Mouse (Mus musculus) kidney, embryonic 16.5 days (tissue): ENCODE data around the gene Trpm1. TPM values are rescaled to one million over a fixed set of nuclear protein-coding genes. Genes with fewer than 3 reads are reported as not detected.

Experiments
- ATAC-seq: fragments of 200-750 bp; cut with Nextera tagmentation; 2 replicates; pipeline ENCODE4 v1.8.0; 2017; ENCODE audit warnings: moderate TSS enrichment; ENCODE audit not compliant: low FRiP score, low TSS enrichment
- H3K27ac ChIP-seq: fragments of 300-500 bp; sonication (generic); 2 replicates; pipeline ENCODE4 v1.5.1; 2014; ENCODE audit warnings: low read length
- H3K27me3 ChIP-seq: fragments of 300-500 bp; sonication (generic); 2 replicates; pipeline ENCODE4 v1.6.1; 2014; ENCODE audit warnings: low read length, control low read depth, mixed read lengths; ENCODE audit not compliant: insufficient read depth
- H3K36me3 ChIP-seq: fragments of 300-500 bp; sonication (generic); 2 replicates; pipeline ENCODE4 v1.6.1; 2014; ENCODE audit warnings: low read length, control low read depth, mixed read lengths; ENCODE audit not compliant: insufficient read depth
- H3K4me1 ChIP-seq: fragments of 300-500 bp; sonication (generic); 2 replicates; pipeline ENCODE4 v1.6.1; 2014; ENCODE audit warnings: low read length, control low read depth, mixed read lengths; ENCODE audit not compliant: insufficient read depth
- H3K4me2 ChIP-seq: fragments of 300-500 bp; sonication (generic); replicated peaks from 2 replicates; pipeline ENCODE4 v1.6.1; 2014; ENCODE audit warnings: low read depth, low read length
- H3K4me3 ChIP-seq: fragments of 300-500 bp; sonication (generic); 2 replicates; pipeline ENCODE4 v1.5.1; 2014; ENCODE audit warnings: mild to moderate bottlenecking, low read length
- H3K9ac ChIP-seq: fragments of 300-500 bp; sonication (generic); replicated peaks from 2 replicates; pipeline ENCODE4 v1.6.1; 2014; ENCODE audit warnings: low read length
- H3K9me3 ChIP-seq: fragments of 300-500 bp; sonication (generic); 2 replicates; pipeline ENCODE4 v1.6.1; 2016; ENCODE audit warnings: low read length, control low read depth
- WGBS: fragments of 180-500 bp; shearing (Covaris S2); extraction: QIAGEN DNeasy Blood & Tissue Kit; methylation state at CpG from one replicate; pipeline ENCODE4 v1.1.7; 2014; 5-methylcytosine and 5-hydroxymethylcytosine counted together
- microRNA counts: library from miRNA; unstranded; fragments of <30 nt; microRNA quantifications from one replicate; lab custom pipeline; 2016
- microRNA-seq: library from miRNA; unstranded; fragments of <30 nt; microRNA quantifications from one replicate; pipeline ENCODE4, GENCODE M21; 2016
- polyA plus RNA-seq: library from polyadenylated mRNA; unstranded; fragments of >200 nt; fragmentation: Nextera tagmentation; extraction: Ambion mirVana; gene quantifications from 2 replicates; pipeline ENCODE4 v1.2.1, GENCODE M21; 2015

Trpm1 gene
- polyA plus RNA-seq, 1 experiment from 2014 or later, result 0.05 TPM

DNA sequence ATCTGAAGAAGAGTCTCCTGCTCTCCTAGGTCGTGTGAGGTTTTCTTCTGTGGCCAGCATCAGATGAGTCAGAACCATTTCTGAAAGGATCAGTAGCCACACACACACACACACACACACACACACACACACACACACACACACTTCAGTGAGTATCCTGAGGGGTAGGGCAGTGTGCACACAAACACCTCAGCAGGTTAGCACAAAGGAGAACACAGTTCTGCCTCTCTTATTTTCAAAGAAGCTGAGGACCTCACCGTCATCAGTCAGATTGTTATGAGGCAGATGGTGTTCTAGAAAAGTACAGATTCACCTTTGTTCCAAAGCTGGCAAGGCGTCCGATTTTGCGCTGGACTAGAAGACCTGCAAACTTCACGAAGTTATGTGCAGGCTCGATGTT is 156.6 kb downstream of the Trpm1 start:
- Histone ChIP-seq H3K4me3 (no peak overlapping the region), H3K27ac (no peak overlapping the region), H3K36me3 (peaks cover 7% of the 10 kb centered on the region), H3K4me2 (no peak overlapping the region), H3K27me3 (no peaks in the 10 kb centered on the region), H3K9ac (no peak overlapping the region), H3K9me3 (no peaks in the 10 kb centered on the region), H3K4me1 (no peaks in the 10 kb centered on the region)
- no peak for ATAC-seq
- 91% methylated on average over 7 of the region's 7 CpGs for WGBS

DNA sequence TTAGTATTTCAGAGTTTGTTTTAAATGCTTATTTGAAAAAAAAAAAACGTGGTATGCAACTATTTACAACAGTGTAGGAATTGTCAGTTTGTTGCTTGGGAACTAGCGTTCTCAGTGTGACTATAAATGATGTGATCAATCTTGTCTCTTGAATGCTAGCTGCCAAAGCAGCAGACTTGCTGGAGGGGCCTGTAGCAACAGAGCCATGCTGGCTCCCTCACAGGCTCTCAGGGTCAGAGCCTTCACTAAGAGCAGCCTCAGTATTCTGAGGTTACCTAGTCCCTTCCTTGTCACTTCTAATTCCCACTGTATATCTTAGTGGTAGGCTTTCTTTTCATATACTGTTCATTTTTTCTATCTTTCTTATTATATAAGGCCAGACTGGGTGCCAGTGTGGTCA is 157.1 kb downstream of the Trpm1 start:
- ATAC-seq, result no peak
- peaks cover 9% of the 10 kb centered on the region for H3K36me3 ChIP-seq

GRCm38 (mm10) chr7:64312811-64313210 is 159.2 kb downstream of the Trpm1 start:
- WGBS, result 78% methylated on average over 7 of the region's 7 CpGs
- H3K4me1 ChIP-seq, result no peaks in the 10 kb centered on the region
- H3K9me3 ChIP-seq, result no peaks in the 10 kb centered on the region
- no peak overlapping the region for H3K4me2 ChIP-seq
- no peak for ATAC-seq
- H3K27me3 ChIP-seq, result no peaks in the 10 kb centered on the region
- no peak overlapping the region for H3K9ac ChIP-seq
- no peak overlapping the region for H3K4me3 ChIP-seq
- no peak overlapping the region for H3K27ac ChIP-seq
- H3K36me3 ChIP-seq, result peaks cover 21% of the 10 kb centered on the region

More for the DNA sequence above, 157.1 kb downstream of the Trpm1 start:
- Histone ChIP-seq H3K9ac (no peak overlapping the region), H3K4me3 (no peak overlapping the region), H3K27ac (no peak overlapping the region), H3K9me3 (no peaks in the 10 kb centered on the region), H3K4me1 (no peaks in the 10 kb centered on the region), H3K27me3 (no peaks in the 10 kb centered on the region), H3K4me2 (no peak overlapping the region)
- WGBS, result 61% methylated on average over 2 of the region's 2 CpGs

MicroRNA genes within 50 kb of the gene (microRNA counts, 519-probe panel; counts per million panel counts)
- microRNA mmu-miR-211 (lab: Ali Mortazavi, UCI), result 104 counts per million, percentile 35 among the panel's probes with 10 or more counts

Small RNA genes lying within 50 kb of the gene (microRNA-seq; reads per million reads assigned to microRNA genes)
- gene Mir211 (1.1 reads per million), gene Mir6416 (not detected)

Other genes with a start within 250 kb of the Trpm1 start
- not detected in 2 replicates for gene E030018B13Rik, start 237.0 kb upstream of the Trpm1 start, polyA plus RNA-seq
- gene Klf13, start 214.9 kb upstream of the Trpm1 start, polyA plus RNA-seq, result 23.2 and 23.7 TPM in 2 replicates
- 10.0 and 10.2 TPM in 2 replicates for gene Mtmr10, start 133.8 kb downstream of the Trpm1 start, polyA plus RNA-seq
- 6.1 and 6.8 TPM in 2 replicates for gene Fan1, start 220.3 kb downstream of the Trpm1 start, polyA plus RNA-seq
- 37.9 and 40.0 TPM in 2 replicates for gene Mphosph10, start 238.4 kb downstream of the Trpm1 start, polyA plus RNA-seq
- 95.4 and 100 TPM in 2 replicates for gene Mcee, start 238.8 kb downstream of the Trpm1 start, polyA plus RNA-seq